ENCODE assay signal across 25 mouse cellular contexts in genomic region chr12:56532142-56532541, GRCm38 (mm10). TPM values are rescaled to one million over a fixed set of nuclear protein-coding genes. Genes with fewer than 3 reads are reported as not detected.
DNase-seq lines count a peak whose midpoint lies in the region; ATAC-seq and TF ChIP-seq lines count a peak whose summit lies in the region.
"Had no signal": no experiment of that assay in that cellular context is flagged by ENCODE, and none has a peak within 500 bp of the region (broad histone marks: within the 10 kb centered on the region; RNA-seq: fewer than 3 reads in every experiment).

No protein-coding gene starts in this region.

- no peak for TF ChIP-seq CTCF in lung, embryonic 14.5 days (IDR thresholded peaks at IDR 0.05; ENCODE audit: low read depth)

- ATAC-seq in lung, embryonic 14.5 days (ENCODE audit: insufficient read depth), result no peak
- ATAC-seq in neural tube, embryonic 15.5 days (ENCODE audit: low FRiP score), result no peak
- no peak for ATAC-seq in midbrain, embryonic 14.5 days (ENCODE audit: low FRiP score, low TSS enrichment)
- no peak for ATAC-seq in megakaryocyte progenitor cell, adult 5-6 weeks (replicated peaks; ENCODE audit: poor library complexity)
- ATAC-seq: intestine, embryonic 15.5 days had no signal

- peak overlapping the region; percentile 62 for H3K4me2 ChIP-seq in lung, embryonic 14.5 days
- no peak overlapping the region for H3K4me2 ChIP-seq in neural tube, embryonic 15.5 days
- no peak overlapping the region for H3K4me2 ChIP-seq in midbrain, embryonic 14.5 days (ENCODE audit: low read length)
- H3K4me2 ChIP-seq: hindbrain, embryonic 14.5 days; liver, embryonic 11.5 days; neural tube, embryonic 12.5 days had no signal

- H3K27me3 ChIP-seq in lung, embryonic 14.5 days (ENCODE audit: insufficient read depth, low read length), result peaks cover 93% of the 10 kb centered on the region
- peaks cover 95% of the 10 kb centered on the region for H3K27me3 ChIP-seq in neural tube, embryonic 15.5 days (replicated peaks)
- peaks cover 96% of the 10 kb centered on the region for H3K27me3 ChIP-seq in midbrain, embryonic 14.5 days (ENCODE audit: control insufficient read depth, insufficient read depth, low read length)

- DNase-seq in embryo, embryonic 10.5 days (ENCODE audit: low spot score), result peak; percentile 57
- no peak for DNase-seq in embryo, embryonic 10 days (ENCODE audit: low spot score)
- no peak for DNase-seq in lung, embryonic 14.5 days
- no peak for DNase-seq in lung, postnatal 4 days
- peak; percentile 44 for DNase-seq in neural tube, embryonic 10.5 days (ENCODE audit: extremely low spot score, low spot score)
- DNase-seq in midbrain, embryonic 14.5 days, result peak; percentile 29
- DNase-seq: adrenal gland, postnatal 10 days; cerebellum, postnatal 10 days; gastrocnemius, adult 2 months; heart, postnatal 10 days; kidney, postnatal 4 days; layer of hippocampus, adult 9-11 months; left cerebral cortex, postnatal 4 days; spleen, adult 18-20 months; thymus, postnatal 4 days had no signal

- peak overlapping the region; percentile 90 for H3K9ac ChIP-seq in lung, embryonic 14.5 days
- no peak overlapping the region for H3K9ac ChIP-seq in neural tube, embryonic 15.5 days (replicated peaks)
- no peak overlapping the region for H3K9ac ChIP-seq in midbrain, embryonic 14.5 days (replicated peaks; ENCODE audit: low read length)
- H3K9ac ChIP-seq: hindbrain, embryonic 14.5 days; intestine, embryonic 15.5 days; neural tube, embryonic 12.5 days had no signal

- H3K36me3 ChIP-seq in lung, embryonic 14.5 days (ENCODE audit: insufficient read depth), result peaks cover 17% of the 10 kb centered on the region; the same call in 1 of the 2 replicates
- no peaks in the 10 kb centered on the region for H3K36me3 ChIP-seq in neural tube, embryonic 15.5 days
- H3K36me3 ChIP-seq in midbrain, embryonic 14.5 days (ENCODE audit: control insufficient read depth, insufficient read depth, low read length), result no peaks in the 10 kb centered on the region
- H3K36me3 ChIP-seq: intestine, embryonic 15.5 days; neural tube, embryonic 12.5 days had no signal

- under 1% methylated on average over 4 of the region's 4 CpGs for WGBS in lung, embryonic 14.5 days
- under 1% methylated on average over 4 of the region's 4 CpGs for WGBS in neural tube, embryonic 15.5 days
- 2% methylated on average over 4 of the region's 4 CpGs for WGBS in midbrain, embryonic 14.5 days

- peak overlapping the region; percentile 53 for H3K4me3 ChIP-seq in lung, embryonic 14.5 days (ENCODE audit: low read depth, low read length)
- no peak overlapping the region for H3K4me3 ChIP-seq in neural tube, embryonic 15.5 days (replicated peaks)
- no peak overlapping the region for H3K4me3 ChIP-seq in midbrain, embryonic 14.5 days (replicated peaks; ENCODE audit: low read depth, low read length)
- H3K4me3 ChIP-seq: gastrocnemius, adult 2 months; left cerebral cortex, adult 2 months; neural tube, embryonic 12.5 days had no signal

- no peaks in the 10 kb centered on the region for H3K4me1 ChIP-seq in lung, embryonic 14.5 days (ENCODE audit: insufficient read depth)
- H3K4me1 ChIP-seq in neural tube, embryonic 15.5 days, result peaks cover 25% of the 10 kb centered on the region
- 0 out of 2 replicates have a peak, but pooled peaks cover 6% of the 10 kb centered on the region for H3K4me1 ChIP-seq in midbrain, embryonic 14.5 days (ENCODE audit: control insufficient read depth, insufficient read depth, low read length)

- peak overlapping the region; percentile 98 for H3K27ac ChIP-seq in lung, embryonic 14.5 days (ENCODE audit: low read depth)
- no peak overlapping the region for H3K27ac ChIP-seq in neural tube, embryonic 15.5 days (replicated peaks)
- H3K27ac ChIP-seq in midbrain, embryonic 14.5 days (replicated peaks; ENCODE audit: low read depth, low read length), result no peak overlapping the region
- H3K27ac ChIP-seq: gastrocnemius, adult 2 months; hindbrain, embryonic 14.5 days; intestine, embryonic 15.5 days; left cerebral cortex, adult 2 months; neural tube, embryonic 12.5 days had no signal

- no peaks in the 10 kb centered on the region for H3K9me3 ChIP-seq in lung, embryonic 14.5 days (ENCODE audit: low read depth, low read length)
- H3K9me3 ChIP-seq in neural tube, embryonic 15.5 days (replicated peaks), result no peaks in the 10 kb centered on the region
- H3K9me3 ChIP-seq in midbrain, embryonic 14.5 days (ENCODE audit: control insufficient read depth, low read length), result no peaks in the 10 kb centered on the region
- H3K9me3 ChIP-seq: intestine, embryonic 15.5 days; neural tube, embryonic 12.5 days had no signal

RNA-seq across cellular contexts. Expression of gene Nkx2-1, which starts 4.6 kb away (rescaled TPM):
- polyA plus RNA-seq in lung, embryonic 14.5 days (2014; fragmentation: Nextera tagmentation; extraction: Ambion mirVana), result 94.6 and 95.1 TPM in 2 replicates
- not detected in 2 replicates for polyA plus RNA-seq in neural tube, embryonic 15.5 days (2015; fragmentation: Nextera tagmentation; extraction: Ambion mirVana)
- polyA plus RNA-seq in midbrain, embryonic 14.5 days (2014; fragmentation: Nextera tagmentation; extraction: Ambion mirVana), result 0.24 TPM in 1 of 2 replicates, not detected in the other
- not detected in 2 replicates for total RNA-seq in megakaryocyte progenitor cell, adult 5-6 weeks (2015)
- total RNA-seq in megakaryocyte progenitor cell, adult 5-6 weeks (2017), result not detected in 2 replicates
- total RNA-seq: adrenal gland, postnatal 10 days; gastrocnemius, adult 2 months; granulocyte monocyte progenitor cell, adult 5-6 weeks; heart, postnatal 10 days; monocyte, adult 5-6 weeks had no signal
- polyA plus RNA-seq: hindbrain, embryonic 14.5 days; intestine, embryonic 15.5 days; kidney, embryonic 14.5 days; liver, embryonic 11.5 days; neural tube, embryonic 12.5 days had no signal

Comparison
In these comparisons a context has a peak if more than half of its experiments do, and no peak if none do; other contexts are left out.
1. DNase-seq: peak in embryo, embryonic 10.5 days (single experiment), neural tube, embryonic 10.5 days (single experiment) and midbrain, embryonic 14.5 days (single experiment); none in embryo, embryonic 10 days (single experiment), lung, embryonic 14.5 days (single experiment) and lung, postnatal 4 days (0 of 2).
2. RNA of gene Nkx2-1, which starts 4.6 kb away (polyA plus RNA-seq): 94.6 to 95.1 TPM in lung, embryonic 14.5 days; 0.24 TPM in midbrain, embryonic 14.5 days and not detected in neural tube, embryonic 15.5 days; every median in the first group is over 10 times any median in the second.